Mouse (Mus musculus) neutrophil, adult 83 days (primary cell): ENCODE data around the gene Atf7ip2. TPM values are rescaled to one million over a fixed set of nuclear protein-coding genes. Genes with fewer than 3 reads are reported as not detected.

Experiments used
- total RNA-seq, 2 experiments: library from RNA; stranded (reverse); gene quantifications; one replicate each; pipeline ENCODE4 v1.2.4; 2023

The Atf7ip2 gene
- total RNA-seq, result not detected

DNA sequence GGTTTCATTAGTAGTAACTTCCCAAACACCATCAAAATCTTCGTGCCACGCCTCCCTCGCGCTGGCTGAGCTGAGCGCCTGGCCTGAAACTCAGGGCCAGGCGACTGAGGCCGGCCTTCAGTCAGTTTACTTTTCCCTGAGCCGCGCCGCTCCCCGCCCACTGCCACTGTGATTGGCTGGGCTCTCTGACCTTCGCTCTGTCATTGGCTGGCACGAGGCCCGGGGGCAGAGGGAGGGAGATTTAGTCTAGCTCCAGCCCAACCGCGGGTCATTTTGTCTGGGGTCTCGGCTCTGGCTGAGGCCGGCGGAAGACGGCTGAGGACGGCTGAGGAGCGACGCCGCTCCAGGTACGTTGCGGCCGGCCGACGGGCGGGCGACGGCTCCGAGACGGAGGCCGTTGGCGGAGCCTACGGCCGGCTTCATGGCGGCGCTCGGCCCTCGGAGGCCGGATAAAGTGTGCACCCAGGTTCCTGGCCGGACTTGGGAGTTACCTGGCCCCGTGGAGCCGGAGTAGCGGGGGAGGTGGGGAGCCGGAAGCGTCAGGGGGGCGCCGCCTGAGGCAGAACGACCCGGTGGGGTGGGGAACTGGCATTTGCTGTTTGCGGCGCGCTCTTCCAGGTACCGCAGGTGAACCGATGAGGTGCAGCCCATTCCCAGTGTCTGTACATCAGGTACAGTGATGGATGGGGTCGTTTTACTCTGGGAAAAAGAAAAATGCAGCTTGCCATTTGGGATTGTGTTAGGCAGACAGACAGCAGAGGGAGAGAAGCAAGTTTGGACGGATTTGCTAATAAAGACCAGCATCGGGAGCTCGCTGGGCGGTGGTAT lies at the start of gene Atf7ip2:
Gene Atf7ip2, plus strand, starts transcription at position 34 of the 828 bp plus-strand sequence.

DNA sequence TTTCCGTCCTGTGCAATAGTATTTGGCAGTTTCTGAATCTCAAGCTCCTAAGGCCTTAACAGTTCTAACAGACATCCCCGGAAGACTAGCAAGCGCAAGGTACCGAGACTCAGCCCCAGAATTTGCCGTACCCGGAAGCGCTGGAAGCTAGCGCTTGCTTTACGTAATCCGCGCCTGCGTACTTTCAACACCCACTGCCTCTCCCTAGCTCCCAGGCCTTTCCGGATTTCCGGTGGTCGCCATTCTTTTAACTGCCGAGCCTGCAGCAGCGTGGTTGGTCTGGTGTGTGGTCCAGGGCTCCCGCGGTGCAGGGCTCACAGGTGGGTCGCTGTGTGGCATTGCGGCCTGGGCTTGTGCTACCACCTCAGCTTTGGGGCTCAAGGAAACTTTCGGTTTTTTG lies 22.5 kb upstream of the Atf7ip2 start, which contains the start of gene Rpl39l:
Gene Rpl39l, plus strand, starts transcription at position 222 of the 400 bp plus-strand sequence.

Other genes starting within 250 kb of the Atf7ip2 start
- gene Grin2a, start 197.2 kb upstream of the Atf7ip2 start, total RNA-seq, result not detected
- gene Rpl39l, start 22.5 kb upstream of the Atf7ip2 start, total RNA-seq, result not detected
- under 1 TPM in 1 of 2 experiments, not detected in 1; 0.09 TPM for gene Emp2, start 121.3 kb downstream of the Atf7ip2 start, total RNA-seq
- gene Tekt5, start 202.8 kb downstream of the Atf7ip2 start, total RNA-seq, result not detected
- gene Nubp1, start 219.2 kb downstream of the Atf7ip2 start, total RNA-seq, result 10 to 100 TPM; 18.9 to 20.3 TPM